Mouse (Mus musculus): ENCODE data around the gene Acvr1.

Gene Acvr1

DNA sequence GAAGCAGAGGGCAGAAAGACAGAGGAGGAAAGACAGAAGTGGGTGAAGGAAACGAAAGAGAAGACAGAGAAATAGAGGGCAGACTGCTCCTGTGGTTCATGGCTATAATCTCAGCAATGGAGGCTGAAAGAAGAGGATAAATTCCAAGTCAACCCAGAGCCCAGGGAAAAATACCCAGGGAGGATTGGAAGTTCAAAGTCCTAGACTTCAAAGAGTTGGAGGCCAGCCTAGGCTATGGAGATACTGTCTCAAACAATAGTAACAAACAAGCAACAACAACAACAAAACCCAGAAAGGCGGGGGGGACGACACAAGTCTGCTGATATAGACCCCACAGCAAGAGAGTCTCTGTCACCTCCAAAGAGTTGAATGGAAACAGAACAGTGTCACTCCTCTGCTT lies 14.7 kb downstream of the Acvr1 start:
- DNase-seq = no peak

DNA sequence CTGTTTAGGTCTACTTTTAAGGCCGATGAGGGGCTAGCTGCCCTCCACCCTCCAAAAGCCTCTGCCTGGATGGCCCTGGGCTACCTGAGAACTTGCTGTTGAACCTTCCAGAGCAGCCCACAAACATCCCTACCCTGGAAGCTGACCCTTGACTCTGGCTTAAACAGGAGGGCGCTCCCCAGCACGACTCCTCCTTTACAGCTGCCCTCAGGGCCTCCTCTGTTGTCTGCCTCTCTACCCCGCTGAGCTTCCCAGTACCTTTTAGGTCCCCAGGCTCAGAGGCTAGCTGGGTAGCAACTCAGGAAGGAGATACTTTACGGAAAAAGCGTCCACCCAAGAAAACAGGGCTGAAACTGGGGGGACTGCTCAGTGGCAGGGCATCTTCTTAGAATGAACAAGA lies 15.1 kb downstream of the Acvr1 start:
- no peak for DNase-seq

DNA sequence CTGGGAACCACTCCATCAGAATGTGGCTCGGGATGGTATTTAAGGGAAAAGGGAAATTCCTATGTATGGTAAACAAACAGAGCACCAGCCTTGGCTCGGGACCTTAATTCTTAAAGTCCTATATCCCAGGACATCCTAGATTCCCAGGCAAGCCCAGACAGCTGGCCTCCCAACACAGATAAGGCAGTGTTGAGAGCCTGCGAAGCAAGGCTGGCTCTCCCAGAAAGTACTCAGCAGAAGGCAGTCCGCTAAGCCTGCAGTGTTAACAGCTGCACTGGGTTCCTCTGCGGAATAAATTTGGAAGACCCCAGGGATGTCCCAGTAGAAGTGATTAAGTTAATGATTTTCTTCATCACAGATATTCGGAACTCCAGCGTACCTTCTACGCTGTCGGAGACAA lies 16.5 kb downstream of the Acvr1 start:
- DNase-seq = no peak

- DNase-seq = no peak
These were observed 17.0 kb downstream of the Acvr1 start for GRCm38 (mm10) chr2:58549960-58550359.

DNA sequence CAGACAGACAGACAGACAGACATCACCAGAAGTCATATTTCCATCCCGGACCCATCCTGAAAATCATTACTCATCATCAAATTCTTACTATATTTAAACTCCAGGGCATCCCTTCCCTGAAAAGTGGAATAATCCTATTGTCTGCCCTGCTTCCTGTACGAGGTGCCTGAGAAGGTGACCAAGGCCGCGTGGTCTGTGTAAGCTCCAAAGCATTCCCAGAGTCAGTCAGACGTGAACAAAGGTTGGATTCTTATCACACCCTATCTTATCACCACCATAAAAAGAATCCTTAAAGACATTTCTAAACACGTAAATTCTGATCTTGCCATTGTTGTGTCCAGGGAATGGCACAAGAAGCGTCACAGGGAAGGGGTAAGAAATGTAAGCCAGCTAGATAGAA lies 18.0 kb downstream of the Acvr1 start:
- no peak for DNase-seq

DNA sequence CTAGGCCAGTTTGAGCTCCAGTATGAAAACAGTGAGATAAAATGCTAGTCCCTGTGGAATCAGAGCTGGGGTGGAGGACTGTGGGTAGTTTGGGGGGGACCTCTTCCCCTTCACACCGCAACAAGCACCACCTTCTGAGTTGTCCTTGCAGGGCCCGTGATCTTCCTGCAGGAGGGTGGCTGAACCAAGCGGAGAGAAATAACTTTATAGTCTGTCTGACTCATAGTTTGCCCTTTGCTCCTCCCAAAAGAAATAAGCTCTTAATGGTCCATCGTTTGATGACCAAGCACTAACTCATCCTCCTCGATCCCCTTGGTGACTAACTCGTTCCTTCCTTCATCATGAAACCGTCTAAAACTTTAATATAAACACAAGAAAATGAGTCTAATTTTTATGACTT lies 20.7 kb downstream of the Acvr1 start:
- DNase-seq = no peak

DNA sequence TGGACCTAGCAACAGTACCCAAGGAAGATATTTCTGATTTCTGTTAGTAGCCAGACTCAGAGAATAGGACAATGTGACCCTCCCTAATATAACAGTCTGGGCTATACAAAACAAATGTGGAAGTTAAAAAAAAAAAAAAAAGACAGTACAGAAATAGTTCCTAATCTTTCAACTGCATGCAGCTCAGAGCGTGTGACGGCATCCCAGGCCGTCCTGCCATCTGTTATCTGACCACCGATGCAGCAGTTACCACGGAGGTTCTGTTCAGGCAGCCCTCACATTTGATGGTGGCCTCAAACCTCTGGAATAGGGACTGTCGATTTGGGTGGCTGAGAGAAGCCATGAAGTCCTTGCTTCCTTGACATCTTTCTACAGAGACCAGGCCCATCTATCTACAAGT lies 22.6 kb downstream of the Acvr1 start:
- no peak for DNase-seq

GRCm38 (mm10) chr2:58543252-58543651 lies 23.7 kb downstream of the Acvr1 start:
- DNase-seq = no peak

GRCm38 (mm10) chr2:58538196-58538595 lies 28.8 kb downstream of the Acvr1 start:
- DNase-seq = no peak

- DNase-seq = no peak
These were observed 30.2 kb downstream of the Acvr1 start for GRCm38 (mm10) chr2:58536796-58537195.

DNA sequence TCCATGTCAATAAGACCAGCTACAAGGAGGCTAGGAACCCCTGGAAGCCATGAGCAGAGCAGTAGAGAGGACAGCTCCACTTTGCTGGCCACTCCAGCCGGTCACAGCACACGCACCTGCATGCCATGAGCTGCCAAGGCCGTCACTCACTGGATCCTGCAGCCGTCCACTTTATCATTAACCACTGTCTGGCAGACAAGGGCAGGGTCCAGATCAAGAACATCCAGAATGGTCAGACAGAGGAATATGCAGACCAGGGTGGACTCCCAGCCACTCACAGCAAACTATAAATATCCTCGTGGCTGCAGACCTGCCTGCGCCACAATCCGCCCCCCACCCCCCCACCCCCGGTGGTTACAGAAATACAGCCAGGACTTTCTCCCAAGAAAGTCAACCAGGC lies 31.7 kb downstream of the Acvr1 start:
- peak; percentile 90 for DNase-seq

- no peak for DNase-seq
These were observed 32.6 kb downstream of the Acvr1 start for GRCm38 (mm10) chr2:58534379-58534778.

DNA sequence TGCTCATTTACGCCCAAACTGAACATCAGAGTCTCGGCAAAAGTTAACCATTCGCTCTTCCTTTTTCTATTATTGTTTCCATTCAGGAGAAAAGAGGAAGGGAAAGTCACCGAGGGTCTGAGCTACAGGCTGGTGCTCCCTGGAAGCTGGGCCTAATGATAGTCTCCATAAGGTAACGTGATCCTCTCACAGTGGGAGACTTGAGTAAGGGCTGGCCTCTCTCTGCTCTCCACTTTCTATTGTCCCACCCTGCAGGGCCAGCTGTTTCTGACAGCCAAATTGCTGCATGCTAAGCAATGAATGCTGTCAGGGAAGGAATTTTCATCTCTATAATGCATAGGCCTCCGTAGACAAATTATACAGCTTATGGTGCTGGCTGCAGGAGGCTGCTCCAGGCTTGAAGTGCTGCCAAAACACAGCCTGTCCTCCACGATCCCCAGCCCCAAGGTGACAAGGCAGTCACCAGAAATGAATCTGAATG lies 33.4 kb downstream of the Acvr1 start:
- DNase-seq = no peak

DNA sequence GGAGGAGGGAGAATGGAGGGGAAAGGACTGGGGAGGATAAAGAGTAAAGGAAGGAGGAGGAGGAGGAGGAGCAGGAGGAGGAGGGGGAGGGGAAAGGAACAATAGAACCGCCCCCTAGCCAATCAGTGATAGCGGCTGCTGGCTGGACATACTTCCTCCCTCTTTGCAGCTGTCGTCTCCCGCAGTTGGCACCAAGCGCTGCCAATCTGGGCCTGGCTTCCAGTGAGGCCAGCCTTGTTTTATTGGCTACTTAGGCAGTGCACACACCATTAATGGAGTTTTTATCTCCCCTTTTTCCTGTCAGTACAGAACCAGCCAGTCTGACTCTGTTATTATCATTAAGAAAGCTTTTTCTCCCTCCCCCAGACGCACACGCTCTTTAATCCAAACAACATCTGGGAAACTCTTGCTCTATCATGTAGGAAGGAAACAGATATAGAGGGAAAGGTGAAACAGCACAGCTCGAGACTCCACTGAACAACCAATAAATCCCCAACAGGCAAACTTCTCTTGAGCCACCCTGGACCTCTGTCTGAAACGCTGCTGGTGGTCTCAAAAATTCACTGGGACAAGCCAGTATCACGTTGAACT lies 34.6 kb downstream of the Acvr1 start:
- DNase-seq = peak; percentile 71

GRCm38 (mm10) chr2:58530521-58530920 lies 36.4 kb downstream of the Acvr1 start:
- DNase-seq = no peak

DNA sequence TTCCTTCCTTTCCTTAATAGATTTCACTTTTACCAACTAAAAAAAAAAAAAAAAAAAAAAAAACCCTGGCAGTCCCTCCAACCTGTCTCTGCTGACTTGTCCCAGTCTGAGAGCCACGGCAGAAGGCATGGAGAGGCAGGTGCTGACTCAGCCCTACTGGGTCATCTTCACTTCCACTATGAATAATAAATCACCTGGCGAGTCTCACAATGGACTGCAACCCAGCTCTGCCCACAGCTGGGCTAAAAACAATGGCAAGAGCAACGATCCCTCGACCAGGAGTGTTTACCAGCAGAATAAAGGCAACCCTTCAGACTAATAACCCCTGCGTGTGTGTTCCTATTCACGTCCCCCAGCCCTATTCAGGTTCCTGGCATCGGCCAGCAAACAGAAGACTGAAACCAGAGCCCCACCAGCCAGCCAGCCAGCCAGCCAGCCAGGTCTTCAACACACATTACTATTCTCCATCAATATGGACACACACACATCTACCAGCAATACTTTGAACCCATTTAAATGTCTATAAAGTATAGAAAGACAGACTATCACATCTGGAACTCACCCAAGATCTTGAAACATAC lies 37.0 kb downstream of the Acvr1 start:
- peak; percentile 33 for DNase-seq

- no peak for DNase-seq
These were observed 37.6 kb downstream of the Acvr1 start for GRCm38 (mm10) chr2:58529384-58529783.

GRCm38 (mm10) chr2:58527786-58528185 lies 39.2 kb downstream of the Acvr1 start:
- DNase-seq = no peak

- peak; percentile 35 for DNase-seq
These were observed 42.6 kb downstream of the Acvr1 start for GRCm38 (mm10) chr2:58524356-58524755.

- peak; percentile 26 for DNase-seq
These were observed 43.1 kb downstream of the Acvr1 start for GRCm38 (mm10) chr2:58523894-58524293.

DNA sequence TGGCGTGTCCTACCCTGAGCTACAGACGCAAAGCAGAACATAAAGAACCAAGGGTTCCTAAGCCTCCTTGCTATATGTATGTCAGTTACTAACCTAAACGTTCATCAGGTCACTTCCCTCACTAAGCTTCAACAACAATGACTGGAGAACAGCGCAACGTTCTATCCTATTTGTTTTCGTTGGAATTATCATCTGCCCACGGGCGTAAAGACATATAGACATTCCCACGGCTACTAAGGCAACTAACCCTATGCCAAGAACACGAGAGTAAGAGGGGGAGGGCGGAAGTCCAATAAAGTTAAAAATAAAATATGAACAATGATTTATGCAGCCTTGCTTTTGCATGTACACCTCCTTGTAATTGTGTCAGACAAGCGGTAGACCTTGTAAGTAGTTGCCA lies 43.9 kb downstream of the Acvr1 start:
- DNase-seq = no peak

DNA sequence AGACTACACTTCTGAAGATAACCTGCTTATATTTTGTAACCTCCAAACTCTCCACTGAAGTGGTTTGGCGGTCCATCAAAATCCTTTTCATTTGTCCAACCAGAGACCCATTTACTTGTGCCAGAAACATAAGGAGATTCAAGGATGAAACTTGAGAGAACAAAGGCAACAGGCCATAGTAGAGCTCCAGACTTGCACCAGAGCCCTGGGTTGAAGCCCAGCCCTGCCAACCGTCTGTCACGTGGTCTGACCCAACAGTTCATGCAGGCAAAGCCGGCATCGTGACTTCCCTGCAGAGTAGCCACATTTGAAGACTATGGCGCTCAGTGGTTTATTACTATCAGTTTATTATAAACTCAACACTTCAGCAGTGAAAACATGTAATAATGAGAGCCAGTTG lies 45.3 kb downstream of the Acvr1 start:
- DNase-seq = no peak

DNA sequence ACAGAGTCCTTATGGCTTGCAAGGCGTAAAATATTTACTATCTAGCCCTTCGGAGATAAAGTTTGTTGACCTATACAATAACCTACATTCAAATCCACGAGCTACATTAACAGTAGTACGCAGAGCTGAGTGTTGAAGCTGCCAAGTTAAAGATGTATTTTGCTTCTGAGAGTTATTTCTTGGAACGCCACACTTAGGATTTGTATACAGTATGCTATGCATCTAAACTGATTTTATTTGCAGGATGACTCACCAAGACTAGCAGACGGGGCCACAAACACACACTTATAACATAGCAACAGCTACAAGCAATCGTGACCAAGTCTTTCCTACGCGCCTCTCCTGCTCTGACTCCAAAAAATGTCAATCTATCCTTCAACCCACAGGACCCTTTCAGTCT lies 46.2 kb downstream of the Acvr1 start:
- no peak for DNase-seq

DNA sequence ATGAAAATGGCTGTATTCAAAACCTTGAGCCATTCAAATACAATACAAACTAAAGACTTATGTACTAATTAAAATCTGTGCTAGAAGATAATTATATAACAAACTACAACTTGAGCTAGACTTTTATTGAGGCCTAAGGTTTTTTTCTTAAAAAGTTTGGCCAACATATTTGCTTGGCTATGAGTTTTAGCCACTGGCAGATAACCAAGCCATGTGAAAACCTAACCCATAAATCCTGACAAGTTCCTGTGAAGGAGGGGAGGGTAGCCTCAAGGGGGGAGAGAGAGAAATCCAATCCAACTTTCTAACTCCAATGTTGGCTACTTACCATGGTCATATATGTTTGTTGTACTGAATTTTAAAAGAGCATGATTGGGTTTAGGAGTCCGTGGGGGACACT lies 48.4 kb downstream of the Acvr1 start:
- DNase-seq = no peak

- no peak for DNase-seq
These were observed 50.0 kb downstream of the Acvr1 start for GRCm38 (mm10) chr2:58516920-58517319.
